In the genomic region with DNA sequence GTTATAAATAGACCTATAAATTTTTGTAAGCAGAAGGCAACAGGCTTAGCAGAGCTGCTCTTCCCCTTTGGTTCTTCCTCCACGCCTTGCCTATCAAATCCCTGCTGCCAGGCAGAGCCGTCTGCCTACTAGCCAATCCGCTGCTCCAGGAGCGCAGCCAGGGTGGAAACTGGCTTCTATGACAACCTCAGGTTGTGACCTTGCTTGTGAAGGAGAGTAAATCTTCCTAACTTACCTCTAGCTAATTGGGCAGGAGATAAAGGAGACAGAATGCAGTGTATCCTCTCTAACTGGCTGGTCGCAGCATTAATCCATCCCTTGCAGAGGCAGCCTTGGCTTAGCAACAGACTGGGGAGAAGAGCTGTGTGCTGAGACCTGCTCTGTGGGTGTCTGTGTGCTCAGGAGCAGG, we compare ENCODE assay signal across 7 mouse cellular contexts. TPM values are rescaled to one million over a fixed set of nuclear protein-coding genes. Genes with fewer than 3 reads are reported as not detected.
A peak's percentile ranks its signal among the peaks of the same experiment; 100 is the strongest.
DNase-seq lines count a peak whose midpoint lies in the region; ATAC-seq lines count a peak whose summit lies in the region.

No protein-coding gene starts in this region.

- H3K4me3 ChIP-seq in midbrain, embryonic 14.5 days (replicated peaks; ENCODE audit: low read depth, low read length), result no peak overlapping the region
- no peak overlapping the region for H3K4me3 ChIP-seq in midbrain, embryonic 13.5 days (replicated peaks)
- no peak overlapping the region for H3K4me3 ChIP-seq in neural tube, embryonic 15.5 days (replicated peaks)

- WGBS in midbrain, embryonic 14.5 days, result 36% methylated on average over 5 of the region's 5 CpGs
- 37% methylated on average over 5 of the region's 5 CpGs for WGBS in midbrain, embryonic 13.5 days
- WGBS in neural tube, embryonic 15.5 days, result 37% methylated on average over 5 of the region's 5 CpGs

- peak; percentile 41 for DNase-seq in midbrain, embryonic 14.5 days
- peak; percentile 55 for DNase-seq in heart, postnatal 4 days
- DNase-seq in left cerebral cortex, adult 11 months (ENCODE audit: low spot score), result peak; percentile 53

- H3K27ac ChIP-seq in midbrain, embryonic 14.5 days (replicated peaks; ENCODE audit: low read depth, low read length), result no peak overlapping the region
- H3K27ac ChIP-seq in midbrain, embryonic 13.5 days, result no peak overlapping the region
- H3K27ac ChIP-seq in neural tube, embryonic 15.5 days (replicated peaks), result peak overlapping the region; percentile 68

- no peaks in the 10 kb centered on the region for H3K4me1 ChIP-seq in midbrain, embryonic 14.5 days (ENCODE audit: control insufficient read depth, insufficient read depth, low read length)
- peaks cover 8% of the 10 kb centered on the region; the same call in 1 of the 2 replicates for H3K4me1 ChIP-seq in midbrain, embryonic 13.5 days (replicated peaks)
- H3K4me1 ChIP-seq in neural tube, embryonic 15.5 days, result peaks cover 18% of the 10 kb centered on the region

- no peaks in the 10 kb centered on the region for H3K36me3 ChIP-seq in midbrain, embryonic 14.5 days (ENCODE audit: control insufficient read depth, insufficient read depth, low read length)
- H3K36me3 ChIP-seq in midbrain, embryonic 13.5 days, result no peaks in the 10 kb centered on the region
- no peaks in the 10 kb centered on the region for H3K36me3 ChIP-seq in neural tube, embryonic 15.5 days

- no peak overlapping the region for H3K9ac ChIP-seq in midbrain, embryonic 14.5 days (replicated peaks; ENCODE audit: low read length)
- H3K9ac ChIP-seq in midbrain, embryonic 13.5 days (replicated peaks), result no peak overlapping the region
- H3K9ac ChIP-seq in neural tube, embryonic 15.5 days (replicated peaks), result no peak overlapping the region; the same call in 1 of the 2 replicates

- no peak for ATAC-seq in midbrain, embryonic 14.5 days (ENCODE audit: low FRiP score, low TSS enrichment)
- no peak for ATAC-seq in midbrain, embryonic 13.5 days
- ATAC-seq in frontal cortex, adult (ENCODE audit: low TSS enrichment), result peak; percentile 95
- peak; percentile 83 for ATAC-seq in neural tube, embryonic 15.5 days (ENCODE audit: low FRiP score)
- no peak for ATAC-seq in megakaryocyte-erythroid progenitor cell, adult 5-6 weeks (replicated peaks; ENCODE audit: low FRiP score, low TSS enrichment, poor library complexity, severe bottlenecking)

- no peaks in the 10 kb centered on the region for H3K9me3 ChIP-seq in midbrain, embryonic 14.5 days (ENCODE audit: control insufficient read depth, low read length)
- no peaks in the 10 kb centered on the region for H3K9me3 ChIP-seq in midbrain, embryonic 13.5 days
- H3K9me3 ChIP-seq in neural tube, embryonic 15.5 days (replicated peaks), result no peaks in the 10 kb centered on the region

- H3K27me3 ChIP-seq in midbrain, embryonic 14.5 days (ENCODE audit: control insufficient read depth, insufficient read depth, low read length), result no peaks in the 10 kb centered on the region
- H3K27me3 ChIP-seq in midbrain, embryonic 13.5 days, result no peaks in the 10 kb centered on the region
- no peaks in the 10 kb centered on the region for H3K27me3 ChIP-seq in neural tube, embryonic 15.5 days (replicated peaks)

- no peak overlapping the region for H3K4me2 ChIP-seq in midbrain, embryonic 14.5 days (ENCODE audit: low read length)
- no peak overlapping the region for H3K4me2 ChIP-seq in midbrain, embryonic 13.5 days (replicated peaks)
- no peak overlapping the region for H3K4me2 ChIP-seq in neural tube, embryonic 15.5 days

RNA-seq across cellular contexts. Expression of a gene that starts 29.7 kb away (rescaled TPM):
- polyA plus RNA-seq in midbrain, embryonic 14.5 days (2014; fragmentation: Nextera tagmentation; extraction: Ambion mirVana), result 246 and 249 TPM in 2 replicates
- 237 and 269 TPM in 2 replicates for polyA plus RNA-seq in midbrain, embryonic 13.5 days (2015; fragmentation: Nextera tagmentation; extraction: Ambion mirVana)
- total RNA-seq in heart, postnatal 4 days (2021), result 10 to 100 TPM; 46.6 to 48.8 TPM
- polyA plus RNA-seq in neural tube, embryonic 15.5 days (2015; fragmentation: Nextera tagmentation; extraction: Ambion mirVana), result 188 and 202 TPM in 2 replicates
- 32.6 and 74.8 TPM in 2 replicates for total RNA-seq in megakaryocyte-erythroid progenitor cell, adult 5-6 weeks (2014; fragmentation: Nextera tagmentation)
- 64.3 and 66.2 TPM in 2 replicates for total RNA-seq in megakaryocyte-erythroid progenitor cell, adult 5-6 weeks (2017)

RNA-seq across cellular contexts. Expression of a gene that starts 29.8 kb away (rescaled TPM):
- polyA plus RNA-seq in midbrain, embryonic 14.5 days (2014; fragmentation: Nextera tagmentation; extraction: Ambion mirVana), result 38.0 and 42.6 TPM in 2 replicates
- 37.1 and 38.4 TPM in 2 replicates for polyA plus RNA-seq in midbrain, embryonic 13.5 days (2015; fragmentation: Nextera tagmentation; extraction: Ambion mirVana)
- 1 to 10 TPM; 5.5 to 6.8 TPM for total RNA-seq in heart, postnatal 4 days (2021)
- polyA plus RNA-seq in neural tube, embryonic 15.5 days (2015; fragmentation: Nextera tagmentation; extraction: Ambion mirVana), result 33.4 and 35.2 TPM in 2 replicates
- total RNA-seq in megakaryocyte-erythroid progenitor cell, adult 5-6 weeks (2014; fragmentation: Nextera tagmentation), result 10.4 and 14.6 TPM in 2 replicates
- total RNA-seq in megakaryocyte-erythroid progenitor cell, adult 5-6 weeks (2017), result 19.0 and 24.5 TPM in 2 replicates

RNA-seq across cellular contexts. Expression of a gene that starts 52.4 kb away (rescaled TPM):
- 17.6 and 20.1 TPM in 2 replicates for polyA plus RNA-seq in midbrain, embryonic 14.5 days (2014; fragmentation: Nextera tagmentation; extraction: Ambion mirVana)
- 10.0 and 10.9 TPM in 2 replicates for polyA plus RNA-seq in midbrain, embryonic 13.5 days (2015; fragmentation: Nextera tagmentation; extraction: Ambion mirVana)
- 10 to 100 TPM; 25.8 to 26.7 TPM for total RNA-seq in heart, postnatal 4 days (2021)
- 15.6 and 17.7 TPM in 2 replicates for polyA plus RNA-seq in neural tube, embryonic 15.5 days (2015; fragmentation: Nextera tagmentation; extraction: Ambion mirVana)
- 6.0 and 8.1 TPM in 2 replicates for total RNA-seq in megakaryocyte-erythroid progenitor cell, adult 5-6 weeks (2014; fragmentation: Nextera tagmentation)
- total RNA-seq in megakaryocyte-erythroid progenitor cell, adult 5-6 weeks (2017), result 5.0 and 13.8 TPM in 2 replicates

Comparison
In these comparisons a context has a peak if more than half of its experiments do, and no peak if none do; other contexts are left out.
1. ATAC-seq: peak in frontal cortex, adult (single experiment) and neural tube, embryonic 15.5 days (single experiment); none in midbrain, embryonic 14.5 days (single experiment), midbrain, embryonic 13.5 days (single experiment) and megakaryocyte-erythroid progenitor cell, adult 5-6 weeks (single experiment).
2. Peak in every context shown above with its lines, with median percentiles within 50 percentile points of each other: DNase-seq.